Mouse (Mus musculus): ENCODE measurements at regions not wholly inside any gene's neighbourhood (a gene's known extent, or its start where the extent isn't known, plus 50 kb on each side); places are given as distances from the start of the nearest gene placed in this dataset.

DNA sequence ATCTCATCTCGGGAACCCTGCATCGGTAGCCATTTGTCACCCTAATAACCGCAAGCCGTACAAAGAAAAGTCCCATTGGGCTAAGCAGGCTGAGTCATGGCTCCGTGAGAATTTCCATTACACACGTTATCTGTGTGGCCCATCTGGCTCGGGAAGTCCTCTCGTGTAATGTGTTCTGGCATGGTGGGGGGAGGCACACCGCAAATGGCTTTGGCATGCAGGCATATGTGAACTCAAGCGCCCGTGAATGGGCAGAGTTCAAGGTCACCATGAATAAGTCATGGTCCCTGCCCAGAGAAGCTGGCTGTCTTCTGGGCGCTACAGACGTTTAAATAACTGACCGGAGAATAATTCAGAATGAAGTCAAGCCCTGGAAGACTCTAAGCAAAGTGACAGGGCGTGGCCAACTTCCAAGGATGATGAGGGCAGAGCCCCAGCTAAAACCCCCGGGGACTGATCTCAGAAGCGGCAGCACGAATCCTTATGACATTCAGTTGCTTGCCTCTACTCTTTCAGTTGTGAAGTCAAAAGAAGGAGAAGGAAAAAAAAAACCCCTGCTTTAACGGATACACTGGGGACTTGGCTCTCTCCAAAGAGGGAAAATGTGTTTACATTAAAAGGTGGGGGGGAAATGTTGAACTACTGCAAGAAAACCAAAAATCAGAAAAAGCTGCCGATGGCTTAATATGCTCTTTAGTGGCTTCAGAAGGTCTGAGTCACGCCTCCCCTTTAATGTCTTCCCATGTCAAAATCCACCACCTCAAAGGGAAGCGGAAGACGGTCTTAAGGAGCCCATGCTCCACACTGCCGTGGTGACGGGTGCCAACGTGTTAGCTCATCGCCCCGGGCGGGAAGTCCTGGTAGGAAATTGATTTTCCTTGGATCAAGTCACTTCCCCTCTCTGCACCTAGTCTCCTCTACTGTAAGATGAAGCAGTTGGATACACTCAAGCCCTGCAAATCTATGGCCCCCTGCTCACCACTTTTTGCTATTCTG is 186.1 kb downstream of the Cdc5l start:
- no peak for TF ChIP-seq FLI1 (IDR thresholded peaks at IDR 0.05; ENCODE audit: low read length)
- TF ChIP-seq GATA1 (IDR thresholded peaks at IDR 0.05; ENCODE audit: borderline replicate concordance, low read length), result no peak; the same call in 2 of the 3 replicates

Measured in megakaryocyte, embryonic 14.5 days (primary cell).